ENCODE assay signal across 9 mouse cellular contexts in genomic region chr8:112569471-112570141, GRCm38 (mm10). TPM values are rescaled to one million over a fixed set of nuclear protein-coding genes. Genes with fewer than 3 reads are reported as not detected.
DNase-seq lines count a peak whose midpoint lies in the region; ATAC-seq lines count a peak whose summit lies in the region.
"Had no signal": no experiment of that assay in that cellular context is flagged by ENCODE, and none has a peak within 500 bp of the region (broad histone marks: within the 10 kb centered on the region; RNA-seq: fewer than 3 reads in every experiment).

Gene Cntnap4, plus strand, starts transcription at chr8:112570043.

- H3K9me3 ChIP-seq in heart, embryonic 14.5 days (ENCODE audit: control insufficient read depth, low read length), result no peaks in the 10 kb centered on the region
- no peaks in the 10 kb centered on the region for H3K9me3 ChIP-seq in limb, embryonic 10.5 days (replicated peaks)

- intact Hi-C loops in heart, postnatal 25 days (cut with DNase I), result no loop called here
- intact Hi-C loops in gastrocnemius, postnatal 36 days (cut with DNase I), result no loop called here

- peaks cover 18% of the 10 kb centered on the region for H3K27me3 ChIP-seq in heart, embryonic 14.5 days (ENCODE audit: control insufficient read depth, insufficient read depth, low read length)
- H3K27me3 ChIP-seq in limb, embryonic 10.5 days (ENCODE audit: low read depth, poor library complexity, severe bottlenecking), result peaks cover 36% of the 10 kb centered on the region

- H3K4me3 ChIP-seq in heart, embryonic 14.5 days (ENCODE audit: control insufficient read depth in 1 of 2, insufficient read depth in 1 of 2, low read depth in 1 of 2, low read length in 2 of 2), result 0 out of 4 replicates have a peak within 1 kb of the TSS, but pooled peaks of 1 of the 2 experiments have one; percentile 8
- H3K4me3 ChIP-seq in limb, embryonic 10.5 days, result peak within 1 kb of the TSS; percentile 48

- no peak within 1 kb of the TSS for H3K9ac ChIP-seq in heart, embryonic 14.5 days (ENCODE audit: low read length)

- H3K4me1 ChIP-seq in heart, embryonic 14.5 days (ENCODE audit: control insufficient read depth in 2 of 2, insufficient read depth in 2 of 2, low read length in 2 of 2), result no peaks in the 10 kb centered on the region
- peaks cover 13% of the 10 kb centered on the region for H3K4me1 ChIP-seq in limb, embryonic 10.5 days

- 4% methylated on average over 18 of the region's 18 CpGs for WGBS in heart, embryonic 14.5 days
- WGBS in limb, embryonic 10.5 days, result 3% methylated on average over 18 of the region's 18 CpGs

- no peak for ATAC-seq in heart, embryonic 14.5 days (ENCODE audit: insufficient number of reproducible peaks, insufficient read depth, low FRiP score, low read depth)

- no peaks in the 10 kb centered on the region for H3K36me3 ChIP-seq in heart, embryonic 14.5 days (ENCODE audit: control insufficient read depth, insufficient read depth, low read length)
- no peaks in the 10 kb centered on the region for H3K36me3 ChIP-seq in limb, embryonic 10.5 days

- no peak within 1 kb of the TSS for H3K27ac ChIP-seq in heart, embryonic 14.5 days (replicated peaks in 1 of 2; ENCODE audit: control insufficient read depth in 1 of 2, insufficient read depth in 1 of 2, low read depth in 2 of 2, low read length in 2 of 2)
- H3K27ac ChIP-seq in limb, embryonic 10.5 days, result no peak within 1 kb of the TSS

- DNase-seq in heart, postnatal 25 days (ENCODE audit: low spot score), result no peak
- peak; percentile 73 to 78 for DNase-seq in cerebellum, postnatal 14 days
- DNase-seq in frontal cortex, postnatal 25 days (ENCODE audit: low spot score in 2 of 2), result peak; percentile 20 to 43
- peak; percentile 57 for DNase-seq in limb, embryonic 10.5 days (ENCODE audit: low spot score)
- peak; percentile 75 to 78 for DNase-seq in right cerebral cortex, postnatal 10 days (ENCODE audit: low spot score in 2 of 2)
- DNase-seq in gastrocnemius, postnatal 36 days, result no peak
- DNase-seq in adrenal gland, postnatal 36 days, result no peak

- peak within 1 kb of the TSS; percentile 17 for H3K4me2 ChIP-seq in heart, embryonic 14.5 days (ENCODE audit: low read length)

RNA-seq across cellular contexts. Expression of gene Cntnap4, which starts in this region (rescaled TPM):
- 0.07 TPM in 2 replicates for polyA plus RNA-seq in heart, embryonic 14.5 days (2014; fragmentation: Nextera tagmentation; extraction: Ambion mirVana)
- total RNA-seq in heart, postnatal 25 days (2021), result under 1 TPM in 1 of 2 experiments, not detected in 1; 0.89 TPM
- 0.38 TPM in 2 replicates for polyA plus RNA-seq in limb, embryonic 10.5 days (2016; fragmentation: Nextera tagmentation; extraction: Ambion mirVana)
- under 1 TPM in 1 of 2 experiments, not detected in 1; 0.05 TPM for total RNA-seq in gastrocnemius, postnatal 36 days (2021)
- total RNA-seq in adrenal gland, postnatal 36 days (2021), result not detected
- total RNA-seq: hematopoietic stem cell, adult 5-6 weeks had no signal

Comparison
In these comparisons a context has a peak if more than half of its experiments do, and no peak if none do; other contexts are left out.
1. Peak in DNase-seq and H3K4me3 ChIP-seq in limb, embryonic 10.5 days; RNA of the gene not detected or under 1 TPM.
2. DNase-seq: peak in cerebellum, postnatal 14 days (2 of 2), frontal cortex, postnatal 25 days (2 of 2) and right cerebral cortex, postnatal 10 days (2 of 2); none in heart, postnatal 25 days (single experiment), gastrocnemius, postnatal 36 days (0 of 2) and adrenal gland, postnatal 36 days (0 of 2).